ENCODE assay signal across 18 mouse cellular contexts in the genomic region with DNA sequence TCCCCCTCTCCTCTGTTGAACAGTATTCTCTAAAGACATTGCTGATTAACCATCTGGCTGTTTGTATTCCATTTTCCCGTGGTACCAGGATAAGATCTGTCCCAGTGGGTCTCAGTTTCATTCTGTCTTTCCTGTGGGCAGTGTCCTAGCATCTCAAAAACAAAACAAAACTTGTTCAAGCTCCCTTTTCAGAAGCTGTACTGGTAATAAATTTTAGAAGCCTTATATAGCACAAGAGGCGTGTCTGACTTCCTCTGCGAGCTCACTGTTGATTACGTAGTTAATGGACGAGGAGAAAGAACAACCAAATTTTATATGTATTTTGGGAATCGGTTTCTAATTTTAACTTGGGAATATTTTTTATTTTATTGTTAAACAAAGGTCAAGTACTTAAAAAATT. TPM values are rescaled to one million over a fixed set of nuclear protein-coding genes. Genes with fewer than 3 reads are reported as not detected.
DNase-seq lines count a peak whose midpoint lies in the region; ATAC-seq lines count a peak whose summit lies in the region.
"Had no signal": no experiment of that assay in that cellular context is flagged by ENCODE, and none has a peak within 500 bp of the region (broad histone marks: within the 10 kb centered on the region; RNA-seq: fewer than 3 reads in every experiment).

No protein-coding gene starts in this region.

- ATAC-seq in kidney, embryonic 15.5 days (replicated peaks; ENCODE audit: low FRiP score) = no peak
- ATAC-seq in liver, embryonic 15.5 days (ENCODE audit: insufficient read depth) = no peak
- ATAC-seq: inflammation-experienced regulatory T-cells, adult 6 months; midbrain, embryonic 15.5 days had no signal

- no peaks in the 10 kb centered on the region for H3K9me3 ChIP-seq in kidney, embryonic 15.5 days (replicated peaks)
- no peaks in the 10 kb centered on the region for H3K9me3 ChIP-seq in liver, embryonic 15.5 days (replicated peaks)
- no peaks in the 10 kb centered on the region for H3K9me3 ChIP-seq in heart, embryonic 10.5 days
- H3K9me3 ChIP-seq: lung, embryonic 15.5 days; midbrain, embryonic 15.5 days; neural tube, embryonic 12.5 days; stomach, embryonic 15.5 days had no signal

- H3K9ac ChIP-seq in kidney, embryonic 15.5 days = no peak overlapping the region
- H3K9ac ChIP-seq in liver, embryonic 15.5 days = 0 out of 2 replicates have a peak overlapping the region, but pooled peaks have one; percentile 1
- H3K9ac ChIP-seq: lung, embryonic 15.5 days; midbrain, embryonic 15.5 days; neural tube, embryonic 12.5 days; stomach, embryonic 15.5 days had no signal

- H3K27me3 ChIP-seq in kidney, embryonic 15.5 days = no peaks in the 10 kb centered on the region
- H3K27me3 ChIP-seq in liver, embryonic 15.5 days = no peaks in the 10 kb centered on the region
- no peaks in the 10 kb centered on the region for H3K27me3 ChIP-seq in heart, embryonic 10.5 days (ENCODE audit: insufficient read depth, poor library complexity, severe bottlenecking)
- H3K27me3 ChIP-seq: lung, embryonic 15.5 days; midbrain, embryonic 15.5 days; neural tube, embryonic 12.5 days; stomach, embryonic 15.5 days had no signal

- DNase-seq in kidney, adult 18-20 months = no peak
- peak; percentile 42 for DNase-seq in A20 (ENCODE audit: low read depth, low spot score)
- DNase-seq in brain, adult 2 months (ENCODE audit: low read depth, low spot score) = peak; percentile 18
- DNase-seq in retina, postnatal 1 day = no peak
- DNase-seq in layer of hippocampus, adult 8-10 months (ENCODE audit: low spot score in 2 of 2) = no peak
- DNase-seq in heart, embryonic 10.5 days (ENCODE audit: low spot score) = no peak
- DNase-seq: adrenal gland, adult 2 months; cerebellum, adult 11 months; embryo, embryonic 11 days; heart, postnatal 36 days; thymus, postnatal 4 days had no signal

- H3K36me3 ChIP-seq in kidney, embryonic 15.5 days = no peaks in the 10 kb centered on the region
- H3K36me3 ChIP-seq in liver, embryonic 15.5 days (replicated peaks) = 0 out of 2 replicates have a peak, but pooled peaks cover 3% of the 10 kb centered on the region
- H3K36me3 ChIP-seq in heart, embryonic 10.5 days = no peaks in the 10 kb centered on the region
- H3K36me3 ChIP-seq: lung, embryonic 15.5 days; midbrain, embryonic 15.5 days; neural tube, embryonic 12.5 days; stomach, embryonic 15.5 days had no signal

- 30% methylated on average over 6 of the region's 6 CpGs for WGBS in kidney, embryonic 15.5 days
- WGBS in liver, embryonic 15.5 days (ENCODE audit: insufficient replicate concordance) = 19% methylated on average over 6 of the region's 6 CpGs
- 80% methylated on average over 6 of the region's 6 CpGs for WGBS in heart, embryonic 10.5 days

- no peak overlapping the region for H3K4me2 ChIP-seq in kidney, embryonic 15.5 days
- peak overlapping the region; percentile 40 for H3K4me2 ChIP-seq in liver, embryonic 15.5 days
- H3K4me2 ChIP-seq: lung, embryonic 15.5 days; midbrain, embryonic 15.5 days; neural tube, embryonic 12.5 days; stomach, embryonic 15.5 days had no signal

- peaks cover 33% of the 10 kb centered on the region for H3K4me1 ChIP-seq in kidney, embryonic 15.5 days
- H3K4me1 ChIP-seq in liver, embryonic 15.5 days (replicated peaks) = peaks cover 76% of the 10 kb centered on the region
- H3K4me1 ChIP-seq in heart, embryonic 10.5 days = peaks cover 8% of the 10 kb centered on the region
- H3K4me1 ChIP-seq: stomach, embryonic 15.5 days had no signal

- peak overlapping the region; percentile 71 for H3K27ac ChIP-seq in kidney, embryonic 15.5 days
- H3K27ac ChIP-seq in liver, embryonic 15.5 days (replicated peaks) = peak overlapping the region; percentile 11
- no peak overlapping the region for H3K27ac ChIP-seq in heart, embryonic 10.5 days
- H3K27ac ChIP-seq: lung, embryonic 15.5 days; midbrain, embryonic 15.5 days; neural tube, embryonic 12.5 days; stomach, embryonic 15.5 days had no signal

- no peak overlapping the region for H3K4me3 ChIP-seq in kidney, embryonic 15.5 days (replicated peaks)
- no peak overlapping the region for H3K4me3 ChIP-seq in liver, embryonic 15.5 days (replicated peaks)
- H3K4me3 ChIP-seq in heart, embryonic 10.5 days = no peak overlapping the region
- H3K4me3 ChIP-seq: lung, embryonic 15.5 days; midbrain, embryonic 15.5 days; neural tube, embryonic 12.5 days; stomach, embryonic 15.5 days had no signal

RNA-seq across cellular contexts. Expression of a gene that starts 31.2 kb away (rescaled TPM):
- polyA plus RNA-seq in kidney, embryonic 15.5 days (2015; fragmentation: Nextera tagmentation; extraction: Ambion mirVana) = 14.5 and 18.2 TPM in 2 replicates
- 4.2 and 4.3 TPM in 2 replicates for polyA plus RNA-seq in liver, embryonic 15.5 days (2015; fragmentation: Nextera tagmentation; extraction: Ambion mirVana)
- 10 to 100 TPM; 27.4 to 30.0 (median 28.1) TPM for total RNA-seq in layer of hippocampus, adult 8-10 months (2022)
- polyA plus RNA-seq in heart, embryonic 10.5 days (2016; fragmentation: Nextera tagmentation; extraction: Ambion mirVana) = 24.0 and 25.5 TPM in 2 replicates

RNA-seq across cellular contexts. Expression of a gene that starts 39.7 kb away (rescaled TPM):
- 94.2 and 99.5 TPM in 2 replicates for polyA plus RNA-seq in kidney, embryonic 15.5 days (2015; fragmentation: Nextera tagmentation; extraction: Ambion mirVana)
- 27.5 and 32.4 TPM in 2 replicates for polyA plus RNA-seq in liver, embryonic 15.5 days (2015; fragmentation: Nextera tagmentation; extraction: Ambion mirVana)
- 10 to 100 TPM in 3 of 4 experiments, 1 to 10 TPM in 1; 9.2 to 11.1 (median 10.4) TPM for total RNA-seq in layer of hippocampus, adult 8-10 months (2022)
- polyA plus RNA-seq in heart, embryonic 10.5 days (2016; fragmentation: Nextera tagmentation; extraction: Ambion mirVana) = 57.9 and 88.7 TPM in 2 replicates

RNA-seq across cellular contexts. Expression of a gene that starts 45.5 kb away (rescaled TPM):
- polyA plus RNA-seq in kidney, embryonic 15.5 days (2015; fragmentation: Nextera tagmentation; extraction: Ambion mirVana) = 34.2 and 38.4 TPM in 2 replicates
- polyA plus RNA-seq in liver, embryonic 15.5 days (2015; fragmentation: Nextera tagmentation; extraction: Ambion mirVana) = 13.8 and 13.9 TPM in 2 replicates
- total RNA-seq in layer of hippocampus, adult 8-10 months (2022) = 10 to 100 TPM; 15.8 to 21.7 (median 21.2) TPM
- 30.7 and 35.6 TPM in 2 replicates for polyA plus RNA-seq in heart, embryonic 10.5 days (2016; fragmentation: Nextera tagmentation; extraction: Ambion mirVana)

RNA-seq across cellular contexts. Expression of a gene that starts 50.8 kb away (rescaled TPM):
- polyA plus RNA-seq in kidney, embryonic 15.5 days (2015; fragmentation: Nextera tagmentation; extraction: Ambion mirVana) = 21.1 and 25.0 TPM in 2 replicates
- polyA plus RNA-seq in liver, embryonic 15.5 days (2015; fragmentation: Nextera tagmentation; extraction: Ambion mirVana) = 8.1 and 11.4 TPM in 2 replicates
- total RNA-seq in layer of hippocampus, adult 8-10 months (2022) = 1 to 10 TPM; 3.0 to 3.5 (median 3.3) TPM
- 15.3 and 16.5 TPM in 2 replicates for polyA plus RNA-seq in heart, embryonic 10.5 days (2016; fragmentation: Nextera tagmentation; extraction: Ambion mirVana)

RNA-seq across cellular contexts. Expression of a gene that starts 50.8 kb away (rescaled TPM):
- polyA plus RNA-seq in kidney, embryonic 15.5 days (2015; fragmentation: Nextera tagmentation; extraction: Ambion mirVana) = 28.7 and 31.8 TPM in 2 replicates
- 43.3 and 44.5 TPM in 2 replicates for polyA plus RNA-seq in liver, embryonic 15.5 days (2015; fragmentation: Nextera tagmentation; extraction: Ambion mirVana)
- total RNA-seq in layer of hippocampus, adult 8-10 months (2022) = 10 to 100 TPM; 16.6 to 24.8 (median 23.8) TPM
- 16.9 and 18.7 TPM in 2 replicates for polyA plus RNA-seq in heart, embryonic 10.5 days (2016; fragmentation: Nextera tagmentation; extraction: Ambion mirVana)

Comparison
In these comparisons a context has a peak if more than half of its experiments do, and no peak if none do; other contexts are left out.
1. DNase-seq: peak in A20 (single experiment) and brain, adult 2 months (single experiment); none in kidney, adult 18-20 months (single experiment), retina, postnatal 1 day (single experiment), layer of hippocampus, adult 8-10 months (0 of 2) and heart, embryonic 10.5 days (single experiment).